Mouse (Mus musculus) frontal cortex, postnatal 10 days (tissue): Measurements from ENCODE around the gene B3gnt6.

Experiments
- DNase-seq, 2 experiments: peaks; one replicate each; pipeline ENCODE4 v3.0.0; 2022; ENCODE audit warnings: low spot score in 2 of 2, mixed read lengths in 1 of 2

Gene B3gnt6

GRCm38 (mm10) chr7:98149802-98150201, 49.5 kb downstream of the B3gnt6 start:
- no peak for DNase-seq

- no peak for DNase-seq
Measured at GRCm38 (mm10) chr7:98148721-98149407, 50.4 kb downstream of the B3gnt6 start.

- DNase-seq: no peak
Measured at GRCm38 (mm10) chr7:98147766-98148165, 51.5 kb downstream of the B3gnt6 start.

GRCm38 (mm10) chr7:98146447-98146845, 52.8 kb downstream of the B3gnt6 start:
- no peak for DNase-seq

GRCm38 (mm10) chr7:98145842-98146446, 53.3 kb downstream of the B3gnt6 start:
- no peak for DNase-seq

- DNase-seq: no peak
Measured at GRCm38 (mm10) chr7:98145402-98145801, 53.9 kb downstream of the B3gnt6 start, which contains the start of gene Omp. Gene Omp (minus strand): TSS chr7:98145502.

- no peak for DNase-seq
Measured at GRCm38 (mm10) chr7:98142648-98143047, 56.6 kb downstream of the B3gnt6 start.
